Mouse (Mus musculus): ENCODE results near the gene Ccdc153. TPM values are rescaled to one million over a fixed set of nuclear protein-coding genes. Genes with fewer than 3 reads are reported as not detected.

Gene Ccdc153
- 1.8 and 4.9 TPM in 2 replicates for polyA plus RNA-seq (2012; rRNA removed)

- no peak within 1 kb of the TSS for H3K4me3 ChIP-seq (ENCODE audit: insufficient read depth, low read length)
- H3K4me1 ChIP-seq (ENCODE audit: control insufficient read depth, insufficient read depth, low read length): no peaks in the 10 kb centered on the region
- TF ChIP-seq POLR2A (IDR thresholded peaks at IDR 0.05; ENCODE audit: extremely low read depth, insufficient read depth, low read length) (no peak), CTCF (IDR thresholded peaks at IDR 0.05; ENCODE audit: extremely low read depth, insufficient read depth, low read length) (no peak)
- H3K27ac ChIP-seq (ENCODE audit: insufficient read depth, low read length): no peak within 1 kb of the TSS
Measured at GRCm38 (mm10) chr9:44240399-44240798, at the start of gene Ccdc153. Gene Ccdc153, plus strand, starts transcription at chr9:44240676.

- H3K4me1 ChIP-seq (ENCODE audit: control insufficient read depth, insufficient read depth, low read length): peaks cover 6% of the 10 kb centered on the region; the same call in 1 of the 2 replicates
- TF ChIP-seq CTCF (IDR thresholded peaks at IDR 0.05; ENCODE audit: extremely low read depth, insufficient read depth, low read length): no peak
- no peak for TF ChIP-seq POLR2A (IDR thresholded peaks at IDR 0.05; ENCODE audit: extremely low read depth, insufficient read depth, low read length)
- H3K4me3 ChIP-seq (ENCODE audit: insufficient read depth, low read length): no peak overlapping the region
- H3K27ac ChIP-seq (ENCODE audit: insufficient read depth, low read length): no peak overlapping the region
Measured at GRCm38 (mm10) chr9:44191166-44191565, 49.3 kb upstream of the Ccdc153 start.

- no peak for TF ChIP-seq CTCF (IDR thresholded peaks at IDR 0.05; ENCODE audit: extremely low read depth, insufficient read depth, low read length)
- TF ChIP-seq POLR2A (IDR thresholded peaks at IDR 0.05; ENCODE audit: extremely low read depth, insufficient read depth, low read length): no peak
- Histone ChIP-seq H3K4me1 (ENCODE audit: control insufficient read depth, insufficient read depth, low read length) (peaks cover 6% of the 10 kb centered on the region; the same call in 1 of the 2 replicates), H3K4me3 (ENCODE audit: insufficient read depth, low read length) (no peak overlapping the region), H3K27ac (ENCODE audit: insufficient read depth, low read length) (no peak overlapping the region)
Measured at GRCm38 (mm10) chr9:44192312-44192711, 48.2 kb upstream of the Ccdc153 start.

GRCm38 (mm10) chr9:44192794-44193193 is 47.7 kb upstream of the Ccdc153 start:
- H3K27ac ChIP-seq (ENCODE audit: insufficient read depth, low read length): no peak overlapping the region
- H3K4me1 ChIP-seq (ENCODE audit: control insufficient read depth, insufficient read depth, low read length): peaks cover 6% of the 10 kb centered on the region; the same call in 1 of the 2 replicates
- TF ChIP-seq POLR2A (IDR thresholded peaks at IDR 0.05; ENCODE audit: extremely low read depth, insufficient read depth, low read length) (no peak), CTCF (IDR thresholded peaks at IDR 0.05; ENCODE audit: extremely low read depth, insufficient read depth, low read length) (no peak)
- no peak overlapping the region for H3K4me3 ChIP-seq (ENCODE audit: insufficient read depth, low read length)

- TF ChIP-seq POLR2A (IDR thresholded peaks at IDR 0.05; ENCODE audit: extremely low read depth, insufficient read depth, low read length) (no peak), CTCF (IDR thresholded peaks at IDR 0.05; ENCODE audit: extremely low read depth, insufficient read depth, low read length) (no peak)
- Histone ChIP-seq H3K27ac (ENCODE audit: insufficient read depth, low read length) (no peak overlapping the region), H3K4me1 (ENCODE audit: control insufficient read depth, insufficient read depth, low read length) (peaks cover 4% of the 10 kb centered on the region), H3K4me3 (ENCODE audit: insufficient read depth, low read length) (no peak overlapping the region)
Measured at GRCm38 (mm10) chr9:44194000-44194399, 46.5 kb upstream of the Ccdc153 start.

GRCm38 (mm10) chr9:44196354-44196753 is 44.1 kb upstream of the Ccdc153 start:
- TF ChIP-seq CTCF (IDR thresholded peaks at IDR 0.05; ENCODE audit: extremely low read depth, insufficient read depth, low read length): no peak
- TF ChIP-seq POLR2A (IDR thresholded peaks at IDR 0.05; ENCODE audit: extremely low read depth, insufficient read depth, low read length): no peak
- H3K27ac ChIP-seq (ENCODE audit: insufficient read depth, low read length): no peak overlapping the region
- H3K4me3 ChIP-seq (ENCODE audit: insufficient read depth, low read length): no peak overlapping the region
- peaks cover 4% of the 10 kb centered on the region for H3K4me1 ChIP-seq (ENCODE audit: control insufficient read depth, insufficient read depth, low read length)

GRCm38 (mm10) chr9:44199166-44199565 is 41.3 kb upstream of the Ccdc153 start:
- H3K4me3 ChIP-seq (ENCODE audit: insufficient read depth, low read length): no peak overlapping the region
- H3K27ac ChIP-seq (ENCODE audit: insufficient read depth, low read length): no peak overlapping the region
- peaks cover 2% of the 10 kb centered on the region; the same call in 1 of the 2 replicates for H3K4me1 ChIP-seq (ENCODE audit: control insufficient read depth, insufficient read depth, low read length)
- TF ChIP-seq POLR2A (IDR thresholded peaks at IDR 0.05; ENCODE audit: extremely low read depth, insufficient read depth, low read length) (no peak), CTCF (IDR thresholded peaks at IDR 0.05; ENCODE audit: extremely low read depth, insufficient read depth, low read length) (no peak)

- Histone ChIP-seq H3K4me3 (ENCODE audit: insufficient read depth, low read length) (no peak overlapping the region), H3K4me1 (ENCODE audit: control insufficient read depth, insufficient read depth, low read length) (peaks cover 2% of the 10 kb centered on the region; the same call in 1 of the 2 replicates), H3K27ac (ENCODE audit: insufficient read depth, low read length) (no peak overlapping the region)
- TF ChIP-seq CTCF (IDR thresholded peaks at IDR 0.05; ENCODE audit: extremely low read depth, insufficient read depth, low read length) (no peak), POLR2A (IDR thresholded peaks at IDR 0.05; ENCODE audit: extremely low read depth, insufficient read depth, low read length) (no peak)
Measured at GRCm38 (mm10) chr9:44199580-44199979, 40.9 kb upstream of the Ccdc153 start.

GRCm38 (mm10) chr9:44200458-44200857 is 40.0 kb upstream of the Ccdc153 start:
- Histone ChIP-seq H3K27ac (ENCODE audit: insufficient read depth, low read length) (no peak overlapping the region), H3K4me3 (ENCODE audit: insufficient read depth, low read length) (no peak overlapping the region), H3K4me1 (ENCODE audit: control insufficient read depth, insufficient read depth, low read length) (peaks cover 2% of the 10 kb centered on the region; the same call in 1 of the 2 replicates)
- no peak for TF ChIP-seq CTCF (IDR thresholded peaks at IDR 0.05; ENCODE audit: extremely low read depth, insufficient read depth, low read length)
- no peak for TF ChIP-seq POLR2A (IDR thresholded peaks at IDR 0.05; ENCODE audit: extremely low read depth, insufficient read depth, low read length)

- Histone ChIP-seq H3K4me3 (ENCODE audit: insufficient read depth, low read length) (no peak overlapping the region), H3K4me1 (ENCODE audit: control insufficient read depth, insufficient read depth, low read length) (no peaks in the 10 kb centered on the region), H3K27ac (ENCODE audit: insufficient read depth, low read length) (no peak overlapping the region)
- no peak for TF ChIP-seq POLR2A (IDR thresholded peaks at IDR 0.05; ENCODE audit: extremely low read depth, insufficient read depth, low read length)
- TF ChIP-seq CTCF (IDR thresholded peaks at IDR 0.05; ENCODE audit: extremely low read depth, insufficient read depth, low read length): no peak
Measured at GRCm38 (mm10) chr9:44207840-44208239, 32.6 kb upstream of the Ccdc153 start.

Data from cortical plate, adult 2 months (tissue).